Mouse (Mus musculus): ENCODE results near the gene Gm12666.
"Not testable (repeated sequence)": the region's sequence is repeated elsewhere in the genome, so short reads cannot be mapped to it uniquely, and the experiment has no call there.

Gene Gm12666

GRCm38 (mm10) chr4:92191649-92192048 is at the start of gene Gm12666:
Gene Gm12666 (minus strand): TSS chr4:92191749.
- not testable (repeated sequence) for H3K27me3 ChIP-seq (ENCODE audit: control insufficient read depth, insufficient read depth, low read length, poor library complexity, severe bottlenecking); DNase-seq (ENCODE audit: low read depth, low spot score); H3K36me3 ChIP-seq (ENCODE audit: control insufficient read depth, insufficient read depth, low read length, poor library complexity, severe bottlenecking)

- no peak for DNase-seq (ENCODE audit: low read depth, low spot score)
- Histone ChIP-seq H3K27me3 (ENCODE audit: control insufficient read depth, insufficient read depth, low read length, poor library complexity, severe bottlenecking) (no peaks in the 10 kb centered on the region), H3K36me3 (ENCODE audit: control insufficient read depth, insufficient read depth, low read length, poor library complexity, severe bottlenecking) (no peaks in the 10 kb centered on the region)
These were observed 34.8 kb upstream of the Gm12666 start for GRCm38 (mm10) chr4:92226326-92226725.

- DNase-seq (ENCODE audit: low read depth, low spot score), result no peak
These were observed 24.7 kb upstream of the Gm12666 start for GRCm38 (mm10) chr4:92216286-92216685.

GRCm38 (mm10) chr4:92152646-92153045 is 38.9 kb downstream of the Gm12666 start:
- no peaks in the 10 kb centered on the region for H3K27me3 ChIP-seq (ENCODE audit: control insufficient read depth, insufficient read depth, low read length, poor library complexity, severe bottlenecking)
- H3K36me3 ChIP-seq (ENCODE audit: control insufficient read depth, insufficient read depth, low read length, poor library complexity, severe bottlenecking), result no peaks in the 10 kb centered on the region
- DNase-seq (ENCODE audit: low read depth, low spot score), result no peak

More at GRCm38 (mm10) chr4:92216286-92216685, 24.7 kb upstream of the Gm12666 start:
- Histone ChIP-seq H3K27me3 (ENCODE audit: control insufficient read depth, insufficient read depth, low read length, poor library complexity, severe bottlenecking) (no peaks in the 10 kb centered on the region), H3K36me3 (ENCODE audit: control insufficient read depth, insufficient read depth, low read length, poor library complexity, severe bottlenecking) (no peaks in the 10 kb centered on the region)

- H3K27me3 ChIP-seq (ENCODE audit: control insufficient read depth, insufficient read depth, low read length, poor library complexity, severe bottlenecking), result no peaks in the 10 kb centered on the region
- H3K36me3 ChIP-seq (ENCODE audit: control insufficient read depth, insufficient read depth, low read length, poor library complexity, severe bottlenecking), result no peaks in the 10 kb centered on the region
- DNase-seq (ENCODE audit: low read depth, low spot score), result no peak
These were observed 44.4 kb downstream of the Gm12666 start, which contains the start of gene Izumo3 for GRCm38 (mm10) chr4:92147134-92147533. Gene Izumo3 (minus strand): TSS chr4:92147234.
